ENCODE assay signal across 11 mouse cellular contexts in the genomic region with DNA sequence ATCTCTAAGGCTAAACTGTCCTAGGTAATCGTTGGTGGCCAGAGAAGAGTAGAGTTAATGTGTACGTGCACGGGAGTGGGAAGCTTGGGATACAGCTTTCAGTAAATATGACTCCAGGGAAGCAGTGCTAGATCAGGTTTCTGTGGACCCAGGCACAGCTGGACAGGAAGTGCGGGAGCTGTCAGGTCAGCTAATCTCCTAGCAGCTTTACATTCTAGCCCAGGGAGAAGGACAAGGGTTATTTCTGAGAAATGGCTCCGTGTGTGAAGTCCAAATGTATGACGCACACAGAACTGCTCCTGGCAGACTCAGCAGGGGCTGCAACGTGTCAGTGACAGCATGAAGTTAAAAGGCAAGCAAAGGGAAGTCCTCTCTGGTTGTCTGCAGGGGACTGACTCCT. TPM values are rescaled to one million over a fixed set of nuclear protein-coding genes. Genes with fewer than 3 reads are reported as not detected.
A peak's percentile ranks its signal among the peaks of the same experiment; 100 is the strongest.
DNase-seq lines count a peak whose midpoint lies in the region; ATAC-seq and TF ChIP-seq lines count a peak whose summit lies in the region.
"Had no signal": no experiment of that assay in that cellular context is flagged by ENCODE, and none has a peak within 500 bp of the region (broad histone marks: within the 10 kb centered on the region; RNA-seq: fewer than 3 reads in every experiment).

No protein-coding gene starts in this region.

- peaks cover 37% of the 10 kb centered on the region for H3K4me1 ChIP-seq in kidney, embryonic 16.5 days (ENCODE audit: insufficient read depth, low read length)
- H3K4me1 ChIP-seq in liver, embryonic 13.5 days (replicated peaks): peaks cover 51% of the 10 kb centered on the region
- no peaks in the 10 kb centered on the region for H3K4me1 ChIP-seq in forebrain, postnatal 0 days (ENCODE audit: insufficient read depth)

- ATAC-seq in kidney, embryonic 16.5 days (ENCODE audit: low FRiP score, low TSS enrichment): peak; percentile 85
- ATAC-seq in liver, embryonic 13.5 days (ENCODE audit: low read depth): no peak
- no peak for ATAC-seq in monocyte, adult 5-6 weeks (replicated peaks; ENCODE audit: insufficient number of reproducible peaks, low FRiP score, low TSS enrichment, poor library complexity, severe bottlenecking)
- ATAC-seq in forebrain, postnatal 0 days: no peak

- WGBS in kidney, embryonic 16.5 days: 8% methylated on average over 7 of the region's 7 CpGs
- 47% methylated on average over 7 of the region's 7 CpGs for WGBS in liver, embryonic 13.5 days (ENCODE audit: insufficient replicate concordance)
- WGBS in forebrain, postnatal 0 days: 73% methylated on average over 7 of the region's 7 CpGs

- no peak for DNase-seq in kidney, postnatal 36 days
- peak; percentile 78 for DNase-seq in NIH3T3 (ENCODE audit: low read depth)
- peak; percentile 36 for DNase-seq in forelimb bud, embryonic 11.5 days (ENCODE audit: low read depth, low spot score)
- no peak for DNase-seq in liver, embryonic 13.5 days
- DNase-seq in forebrain, postnatal 0 days: no peak
- no peak for DNase-seq in urinary bladder, postnatal 36 days (ENCODE audit: low spot score in 2 of 2)
- DNase-seq: gastrocnemius, postnatal 10 days; kidney, postnatal 25 days had no signal

- TF ChIP-seq CTCF in forebrain, postnatal 0 days (IDR thresholded peaks at IDR 0.05; ENCODE audit: low read depth): no peak

- H3K27me3 ChIP-seq in kidney, embryonic 16.5 days (ENCODE audit: insufficient read depth, low read length): no peaks in the 10 kb centered on the region; the same call in 1 of the 2 replicates
- H3K27me3 ChIP-seq in liver, embryonic 13.5 days: no peaks in the 10 kb centered on the region
- no peaks in the 10 kb centered on the region for H3K27me3 ChIP-seq in forebrain, postnatal 0 days (ENCODE audit: insufficient read depth, low read length)
- H3K27me3 ChIP-seq: liver, embryonic 15.5 days had no signal

- H3K36me3 ChIP-seq in kidney, embryonic 16.5 days (ENCODE audit: insufficient read depth, low read length): no peaks in the 10 kb centered on the region
- no peaks in the 10 kb centered on the region for H3K36me3 ChIP-seq in liver, embryonic 13.5 days
- no peaks in the 10 kb centered on the region for H3K36me3 ChIP-seq in forebrain, postnatal 0 days (ENCODE audit: insufficient read depth)
- H3K36me3 ChIP-seq: liver, embryonic 15.5 days had no signal

- no peaks in the 10 kb centered on the region for H3K9me3 ChIP-seq in kidney, embryonic 16.5 days (ENCODE audit: low read length)
- H3K9me3 ChIP-seq in liver, embryonic 13.5 days (replicated peaks): no peaks in the 10 kb centered on the region
- H3K9me3 ChIP-seq in forebrain, postnatal 0 days (ENCODE audit: low read length): no peaks in the 10 kb centered on the region
- H3K9me3 ChIP-seq: liver, embryonic 15.5 days had no signal

- H3K9ac ChIP-seq in kidney, embryonic 16.5 days (replicated peaks; ENCODE audit: low read length): no peak overlapping the region
- no peak overlapping the region for H3K9ac ChIP-seq in liver, embryonic 13.5 days
- H3K9ac ChIP-seq in forebrain, postnatal 0 days: no peak overlapping the region
- H3K9ac ChIP-seq: liver, embryonic 15.5 days had no signal

- H3K27ac ChIP-seq in kidney, embryonic 16.5 days (ENCODE audit: low read length): peak overlapping the region; percentile 1; the same call in 1 of the 2 replicates
- peak overlapping the region; percentile 36 for H3K27ac ChIP-seq in liver, embryonic 13.5 days
- H3K27ac ChIP-seq in forebrain, postnatal 0 days (ENCODE audit: low read depth, low read length): no peak overlapping the region
- H3K27ac ChIP-seq: liver, embryonic 15.5 days had no signal

- no peak overlapping the region for H3K4me2 ChIP-seq in kidney, embryonic 16.5 days (replicated peaks; ENCODE audit: low read depth, low read length)
- H3K4me2 ChIP-seq in liver, embryonic 13.5 days: no peak overlapping the region
- no peak overlapping the region for H3K4me2 ChIP-seq in forebrain, postnatal 0 days (ENCODE audit: low read depth)
- H3K4me2 ChIP-seq: liver, embryonic 15.5 days had no signal

- no peak overlapping the region for H3K4me3 ChIP-seq in kidney, embryonic 16.5 days (ENCODE audit: low read length)
- no peak overlapping the region for H3K4me3 ChIP-seq in liver, embryonic 13.5 days (replicated peaks)
- H3K4me3 ChIP-seq in forebrain, postnatal 0 days (ENCODE audit: low read depth, low read length): no peak overlapping the region
- H3K4me3 ChIP-seq: liver, embryonic 15.5 days had no signal

RNA-seq across cellular contexts. Expression of gene Il1r1, which starts 8.3 kb away (rescaled TPM):
- polyA plus RNA-seq in kidney, embryonic 16.5 days (2015; fragmentation: Nextera tagmentation; extraction: Ambion mirVana): 5.1 and 5.3 TPM in 2 replicates
- 9.2 and 12.3 TPM in 2 replicates for polyA plus RNA-seq in liver, embryonic 13.5 days (2015; fragmentation: Nextera tagmentation; extraction: Ambion mirVana)
- total RNA-seq in monocyte, adult 5-6 weeks (2017): 0.19 TPM in 1 of 3 replicates, not detected in the others
- total RNA-seq in forebrain, postnatal 0 days (2014; rRNA removed): 0.38 and 0.90 TPM in 2 replicates
- 0.35 and 0.84 TPM in 2 replicates for polyA plus RNA-seq in forebrain, postnatal 0 days (2015; fragmentation: Nextera tagmentation; extraction: Ambion mirVana)

Comparison
In these comparisons a context has a peak if more than half of its experiments do, and no peak if none do; other contexts are left out.
1. DNase-seq: peak in NIH3T3 (single experiment) and forelimb bud, embryonic 11.5 days (single experiment); none in kidney, postnatal 36 days (0 of 2), liver, embryonic 13.5 days (single experiment), forebrain, postnatal 0 days (single experiment) and urinary bladder, postnatal 36 days (0 of 2).